Mouse (Mus musculus) left cerebral cortex, postnatal 10 days (tissue): ENCODE measurements around the gene Izumo1r. TPM values are rescaled to one million over a fixed set of nuclear protein-coding genes. Genes with fewer than 3 reads are reported as not detected.

Source experiments
- DNase-seq, 2 experiments: peaks; one replicate each; pipeline ENCODE4 v3.0.0; 2021 to 2022; ENCODE audit warnings: low spot score in 2 of 2, mixed read lengths in 1 of 2; ENCODE audit errors: extremely low spot score in 1 of 2
- intact Hi-C: fragments of 180-260 bp; cut with DNase I; formaldehyde crosslinking; loops from one replicate; pipeline ENCODE4 v1.15.1; 2025
- total RNA-seq, 2 experiments: library from RNA; stranded (reverse); gene quantifications; 2 replicates each; pipeline ENCODE4 v1.2.3; 2021

The Izumo1r gene
- total RNA-seq, 2 experiments from 2014 or later: not detected

GRCm38 (mm10) chr9:14875743-14876507 is 27.8 kb downstream of the Izumo1r start:
- intact Hi-C loops: no loop called here
- no peak for DNase-seq

GRCm38 (mm10) chr9:14872181-14872930 is 31.4 kb downstream of the Izumo1r start:
- DNase-seq: no peak
- intact Hi-C loops: no loop called here

GRCm38 (mm10) chr9:14871536-14871935 is 32.2 kb downstream of the Izumo1r start:
- intact Hi-C loops: no loop called here
- DNase-seq: no peak

- no peak for DNase-seq
- intact Hi-C loops: no loop called here
Observed at GRCm38 (mm10) chr9:14870802-14871201, 32.9 kb downstream of the Izumo1r start.

GRCm38 (mm10) chr9:14870377-14870776 is 33.4 kb downstream of the Izumo1r start:
- intact Hi-C loops: no loop called here
- no peak for DNase-seq

GRCm38 (mm10) chr9:14868326-14868725 is 35.4 kb downstream of the Izumo1r start:
- intact Hi-C loops: loop anchor here (5.0 kb wide), 2 partner anchors 129 to 149 kb away; no protein-coding TSS in a partner anchor
- DNase-seq: no peak

GRCm38 (mm10) chr9:14866957-14867356 is 36.8 kb downstream of the Izumo1r start:
- intact Hi-C loops: loop anchor here (5.0 kb wide), 2 partner anchors 130 to 150 kb away; no protein-coding TSS in a partner anchor
- DNase-seq: peak; percentile 45 to 70

- intact Hi-C loops: loop anchor here (5.0 kb wide), 2 partner anchors 133 to 153 kb away; no protein-coding TSS in a partner anchor
- DNase-seq: no peak
Observed at GRCm38 (mm10) chr9:14864726-14865125, 39.0 kb downstream of the Izumo1r start.

GRCm38 (mm10) chr9:14863126-14863525 is 40.6 kb downstream of the Izumo1r start:
- DNase-seq: no peak
- intact Hi-C loops: no loop called here

GRCm38 (mm10) chr9:14859868-14860639 is 43.7 kb downstream of the Izumo1r start, which contains the start of gene Gpr83:
Gene Gpr83, plus strand, starts transcription at chr9:14860210.
- intact Hi-C loops: no loop called here
- peak; percentile 25 to 59 for DNase-seq

GRCm38 (mm10) chr9:14858782-14859181 is 45.0 kb downstream of the Izumo1r start:
- intact Hi-C loops: no loop called here
- no peak for DNase-seq

- intact Hi-C loops: no loop called here
- no peak for DNase-seq
Observed at GRCm38 (mm10) chr9:14858170-14858706, 45.5 kb downstream of the Izumo1r start.

GRCm38 (mm10) chr9:14856922-14857654 is 46.7 kb downstream of the Izumo1r start:
- no peak for DNase-seq
- intact Hi-C loops: no loop called here

- intact Hi-C loops: no loop called here
- DNase-seq: no peak
Observed at GRCm38 (mm10) chr9:14854585-14854984, 49.2 kb downstream of the Izumo1r start.

- intact Hi-C loops: no loop called here
- DNase-seq: no peak
Observed at GRCm38 (mm10) chr9:14848267-14848935, 55.3 kb downstream of the Izumo1r start.

- intact Hi-C loops: no loop called here
- no peak for DNase-seq
Observed at GRCm38 (mm10) chr9:14846428-14846827, 57.3 kb downstream of the Izumo1r start.

- intact Hi-C loops: no loop called here
- DNase-seq: no peak
Observed at GRCm38 (mm10) chr9:14843901-14844300, 59.8 kb downstream of the Izumo1r start.
